Mouse (Mus musculus) G1E (cell line): ENCODE measurements around the gene Cbx7.

ENCODE experiments used
- CTCF ChIP-seq: IDR thresholded peaks from 2 replicates; pipeline ENCODE4 v1.5.1; 2012; ENCODE audit warnings: low read depth, low read length, inconsistent platforms, mixed read lengths
- GATA1 ChIP-seq: IDR thresholded peaks from 2 replicates; pipeline ENCODE4 v1.6.1; 2012; ENCODE audit warnings: borderline replicate concordance, low read length, inconsistent platforms, mixed read lengths
- GATA2 ChIP-seq: IDR thresholded peaks from 2 replicates; pipeline ENCODE4 v1.6.1; 2012; ENCODE audit warnings: low read depth, low read length, inconsistent platforms, borderline replicate concordance
- POLR2AphosphoS5 ChIP-seq: IDR thresholded peaks from 2 replicates; pipeline ENCODE4 v1.6.1; 2012; ENCODE audit warnings: low read depth, low read length, inconsistent platforms; ENCODE audit not compliant: insufficient replicate concordance
- TAL1 ChIP-seq: conservative IDR thresholded peaks from 2 replicates; pipeline ENCODE4 v1.6.1; 2012; ENCODE audit warnings: low read depth, low read length, inconsistent platforms, mixed read lengths

DNA sequence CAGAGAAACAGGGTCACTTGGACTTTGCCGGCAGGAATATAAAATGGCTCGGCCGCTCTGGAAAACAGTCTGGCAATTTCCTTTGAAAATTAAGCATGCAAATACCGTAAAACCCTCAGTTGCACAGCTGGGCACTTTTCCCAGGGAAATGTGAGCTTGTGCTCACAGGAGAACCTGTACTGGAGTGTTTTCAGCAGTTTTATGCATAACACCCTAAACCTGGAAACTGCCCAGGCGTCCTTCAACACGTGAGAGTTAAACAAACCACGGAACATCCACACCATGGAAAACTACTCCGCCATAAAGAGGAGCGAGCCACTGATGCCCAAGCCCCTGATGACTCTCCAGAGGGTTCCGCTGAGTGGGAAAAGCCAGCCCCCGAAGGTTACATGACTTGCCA, 9.8 kb upstream of the Cbx7 start:
- TF ChIP-seq CTCF, result no peak
- no peak for TF ChIP-seq GATA1
- no peak for TF ChIP-seq TAL1
- TF ChIP-seq GATA2, result no peak
- no peak for TF ChIP-seq POLR2AphosphoS5
